Mouse (Mus musculus): Measurements from ENCODE around the gene Sema4b.

The Sema4b gene

DNA sequence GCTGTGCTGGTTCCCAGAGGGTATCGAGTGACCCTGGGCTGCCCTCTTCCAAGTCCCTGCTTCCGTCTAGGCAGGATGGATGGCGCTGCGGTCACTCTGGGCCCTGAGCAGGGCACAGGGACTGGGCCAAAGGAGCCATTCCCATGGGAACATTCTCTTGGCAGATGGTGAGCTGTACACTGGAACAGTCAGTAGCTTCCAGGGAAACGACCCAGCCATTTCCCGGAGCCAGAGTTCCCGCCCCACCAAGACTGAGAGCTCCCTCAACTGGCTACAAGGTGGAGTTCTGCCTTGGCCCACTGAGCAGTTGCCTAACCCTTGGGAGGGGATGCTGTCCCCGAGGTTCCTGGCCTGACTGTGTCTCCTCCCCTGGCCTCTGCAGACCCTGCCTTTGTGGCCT lies 29.9 kb downstream of the Sema4b start:
- peak; percentile 73 to 79 for DNase-seq (ENCODE audit: low spot score in 2 of 2)

- DNase-seq (ENCODE audit: low spot score in 2 of 2), result no peak
Measured at GRCm38 (mm10) chr7:80218666-80219065, 32.0 kb downstream of the Sema4b start.

DNA sequence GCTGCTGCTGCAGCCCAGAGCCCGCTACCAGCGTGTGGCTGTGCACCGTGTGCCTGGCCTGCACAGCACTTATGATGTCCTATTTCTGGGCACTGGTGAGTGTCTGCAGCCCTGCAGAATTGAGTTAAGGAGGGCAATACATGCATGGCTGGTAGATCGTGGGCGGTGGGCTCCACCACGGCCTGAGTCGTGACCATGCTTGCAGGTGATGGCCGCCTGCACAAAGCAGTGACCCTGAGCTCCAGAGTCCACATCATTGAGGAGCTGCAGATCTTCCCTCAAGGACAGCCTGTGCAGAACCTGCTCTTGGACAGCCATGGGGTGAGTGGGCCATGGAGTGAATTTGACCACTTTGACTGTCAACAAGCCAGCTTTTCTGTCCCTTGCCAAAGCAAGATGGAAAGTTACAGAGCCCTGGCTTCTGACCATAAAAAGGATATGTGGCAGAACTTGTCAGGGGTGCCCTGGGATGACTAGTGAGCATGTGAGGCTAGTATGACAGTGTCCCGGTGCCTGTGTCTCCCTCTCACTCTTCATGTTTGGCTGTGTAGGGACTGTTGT lies 33.7 kb downstream of the Sema4b start:
- DNase-seq (ENCODE audit: low spot score in 2 of 2), result no peak

GRCm38 (mm10) chr7:80221179-80221750 lies 34.6 kb downstream of the Sema4b start:
- DNase-seq (ENCODE audit: low spot score in 2 of 2), result no peak

DNA sequence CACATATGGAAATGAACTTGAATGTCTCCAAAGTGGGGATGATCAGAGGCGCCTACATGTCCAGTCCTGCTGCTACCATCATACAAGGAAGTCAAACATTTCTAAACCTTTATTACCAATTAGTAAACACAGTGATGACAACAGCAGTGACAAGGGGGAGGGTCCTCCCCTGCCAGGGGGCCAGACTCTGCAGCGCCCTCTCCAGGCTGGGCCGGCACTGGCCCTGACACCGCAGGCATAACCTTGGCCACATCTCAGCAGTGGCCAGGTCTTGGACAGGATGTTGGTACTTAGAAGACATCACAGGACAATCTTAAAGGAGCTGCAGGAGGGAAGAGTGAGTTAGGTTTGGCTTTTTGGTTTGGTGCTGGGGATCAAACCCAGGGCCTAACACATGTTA lies 40.4 kb downstream of the Sema4b start:
- no peak for DNase-seq (ENCODE audit: low spot score in 2 of 2)

DNA sequence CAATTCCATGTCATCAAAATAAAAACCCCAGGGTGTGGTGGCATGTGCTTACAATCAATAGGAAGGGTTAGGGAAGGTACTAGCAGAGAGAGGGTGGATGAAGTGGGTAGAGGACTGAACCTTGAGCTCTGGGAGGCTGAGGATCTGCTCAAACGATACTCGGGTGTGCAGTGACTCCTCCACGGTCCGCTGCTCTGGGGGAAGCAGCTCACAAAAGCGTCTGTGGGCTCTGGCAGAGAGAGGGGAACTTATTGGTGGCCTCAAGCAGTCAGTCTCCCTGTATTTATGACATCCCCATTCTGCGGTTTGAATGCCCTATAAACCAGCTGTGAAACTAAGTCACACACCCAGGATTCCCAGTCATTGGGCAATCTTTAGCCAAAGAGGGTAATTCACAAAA lies 43.6 kb downstream of the Sema4b start:
- no peak for DNase-seq (ENCODE audit: low spot score in 2 of 2)

DNA sequence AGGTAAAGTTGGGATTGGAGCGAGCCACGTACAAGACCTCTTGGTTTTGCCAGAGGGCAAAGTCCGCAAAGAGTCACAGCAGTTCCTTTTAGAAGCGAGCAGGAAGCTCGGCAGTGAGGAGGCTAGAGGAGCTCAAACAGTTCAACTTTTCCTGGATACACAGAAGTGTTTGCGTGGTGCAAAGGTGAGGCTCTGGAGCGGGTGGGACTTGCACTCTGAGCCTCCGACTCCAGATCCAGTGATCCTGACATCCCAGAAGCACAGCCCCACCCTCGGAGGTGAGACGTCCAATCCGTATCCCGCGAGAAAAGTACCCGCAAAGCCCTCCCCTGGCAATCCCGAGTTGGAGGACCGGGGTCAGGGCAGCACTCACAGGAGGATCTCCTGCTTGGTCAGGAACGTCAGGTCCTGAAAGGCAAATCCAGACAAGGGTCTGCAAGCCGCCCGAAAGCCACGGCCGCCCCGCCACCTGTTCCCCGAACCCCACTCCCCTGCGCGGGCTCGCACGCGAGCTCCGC lies 45.4 kb downstream of the Sema4b start:
- DNase-seq (ENCODE audit: low spot score in 2 of 2), result no peak

DNA sequence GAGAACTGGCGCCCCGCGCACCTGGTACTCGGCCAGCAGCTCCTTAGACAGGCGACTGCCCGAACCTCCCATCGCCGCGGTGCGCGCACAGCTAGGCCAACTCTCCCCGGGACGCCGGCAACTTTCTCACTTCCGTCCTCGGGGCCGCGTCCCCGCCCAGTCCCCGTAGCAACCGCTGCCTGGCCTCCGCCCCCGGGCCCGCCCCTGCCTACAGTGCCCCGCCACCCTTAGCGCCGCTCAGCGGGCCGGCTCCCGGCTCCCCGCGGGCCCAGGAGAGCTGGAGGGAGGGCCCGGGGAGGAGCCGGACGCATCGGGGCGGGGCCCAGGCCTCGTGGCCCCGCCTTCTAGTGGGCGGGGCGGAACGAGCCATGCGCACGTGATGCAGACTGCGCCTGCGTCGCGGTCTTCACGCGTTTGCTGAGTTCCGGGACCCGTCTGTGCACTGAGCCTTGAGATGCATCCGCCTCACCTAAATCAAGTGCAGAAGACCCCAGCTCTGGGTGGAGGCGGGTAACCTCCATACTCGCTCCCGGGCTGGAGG lies 45.9 kb downstream of the Sema4b start, which contains the start of the genes Cib1 and Gdpgp1:
Gene Cib1 (minus strand): TSS at position 325 of the 541 bp plus-strand sequence.
Gene Gdpgp1 (plus strand): TSS at position 377 of the 541 bp plus-strand sequence.
- peak; percentile 95 to 96 for DNase-seq (ENCODE audit: low spot score in 2 of 2)

DNA sequence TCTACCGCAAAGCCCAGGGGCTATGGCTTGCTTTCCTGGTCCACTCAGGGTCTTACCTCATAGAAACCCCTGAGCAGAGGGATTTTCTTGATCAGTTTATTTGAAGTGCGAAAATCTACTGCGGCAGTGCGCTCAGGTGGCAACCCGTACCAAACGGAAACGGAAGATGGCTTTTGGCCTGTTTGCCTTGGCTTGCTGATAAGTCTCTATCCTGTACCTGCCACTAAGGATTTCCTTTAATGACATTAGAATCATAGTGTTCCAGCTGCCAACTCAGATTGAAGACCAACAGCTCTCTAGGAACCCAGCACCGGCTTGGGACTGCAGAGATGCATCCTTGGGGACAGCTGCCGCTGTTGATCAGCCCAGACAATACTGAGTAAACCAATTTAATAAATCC lies 47.2 kb downstream of the Sema4b start:
- no peak for DNase-seq (ENCODE audit: low spot score in 2 of 2)

DNA sequence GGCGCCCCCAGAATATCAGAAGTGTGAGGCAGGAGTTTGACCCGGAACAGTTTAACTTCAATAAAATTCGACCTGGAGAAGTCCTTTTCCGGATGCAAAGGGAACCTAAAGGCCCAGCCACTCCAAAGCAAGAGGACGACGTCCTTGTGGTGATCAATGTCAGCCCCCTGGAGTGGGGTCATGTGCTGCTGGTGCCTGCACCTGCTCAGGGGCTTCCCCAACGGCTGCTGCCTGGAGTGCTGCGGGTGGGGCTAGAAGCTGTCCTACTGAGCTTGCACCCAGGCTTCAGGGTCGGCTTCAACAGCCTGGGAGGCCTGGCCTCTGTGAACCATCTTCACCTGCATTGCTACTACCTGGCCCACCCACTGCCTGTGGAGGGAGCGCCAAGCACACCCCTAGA lies 51.9 kb downstream of the Sema4b start:
- no peak for DNase-seq (ENCODE audit: low spot score in 2 of 2)

- DNase-seq (ENCODE audit: low spot score in 2 of 2), result no peak
Measured at GRCm38 (mm10) chr7:80241661-80242060, 55.0 kb downstream of the Sema4b start.

DNA sequence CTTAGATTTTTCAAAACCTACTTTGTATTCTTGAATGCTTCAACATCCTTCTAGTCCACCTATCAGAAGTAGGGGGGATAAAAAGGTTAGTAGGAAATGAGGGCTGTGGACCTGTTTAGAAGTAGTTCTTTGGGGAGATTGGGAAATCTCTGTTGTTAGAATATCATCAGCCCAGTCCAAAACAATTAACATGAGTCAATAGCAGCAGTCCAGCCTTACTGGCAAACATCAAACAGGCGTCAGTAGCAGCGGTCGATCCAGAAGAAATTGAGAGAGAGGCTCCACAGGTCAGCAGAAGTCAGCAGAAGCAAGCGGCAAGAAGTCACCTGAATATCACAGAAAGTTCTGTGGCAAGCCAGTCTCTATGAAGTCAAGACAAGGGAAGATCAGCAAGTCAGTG lies 58.2 kb downstream of the Sema4b start:
- DNase-seq (ENCODE audit: low spot score in 2 of 2), result no peak

GRCm38 (mm10) chr7:80246148-80246721 lies 59.6 kb downstream of the Sema4b start, which contains the start of gene Ttll13:
Gene Ttll13, plus strand, starts transcription at chr7:80246376.
- peak; percentile 98 to 99 for DNase-seq (ENCODE audit: low spot score in 2 of 2)

- DNase-seq (ENCODE audit: low spot score in 2 of 2), result no peak
Measured at GRCm38 (mm10) chr7:80246859-80247258, 60.2 kb downstream of the Sema4b start.

DNA sequence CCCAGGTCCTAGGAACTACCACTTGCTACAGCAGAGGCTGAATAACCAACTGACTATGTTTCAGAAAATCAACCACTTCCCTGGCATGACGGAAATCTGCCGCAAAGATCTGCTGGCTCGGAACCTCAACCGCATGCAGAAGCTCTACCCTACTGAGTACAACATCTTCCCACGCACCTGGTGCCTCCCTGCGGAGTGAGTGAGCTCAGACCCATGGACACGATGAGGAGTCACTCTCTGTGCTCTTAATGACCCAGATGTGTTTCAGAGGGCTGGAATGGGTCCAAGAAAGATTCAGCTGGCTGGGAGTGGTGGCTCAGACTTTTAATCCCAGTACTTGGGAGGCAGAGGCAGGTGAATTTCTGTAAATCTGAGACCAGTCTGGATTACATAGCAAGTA lies 65.8 kb downstream of the Sema4b start:
- no peak for DNase-seq (ENCODE audit: low spot score in 2 of 2)

GRCm38 (mm10) chr7:80252886-80253285 lies 66.2 kb downstream of the Sema4b start:
- DNase-seq (ENCODE audit: low spot score in 2 of 2), result no peak

DNA sequence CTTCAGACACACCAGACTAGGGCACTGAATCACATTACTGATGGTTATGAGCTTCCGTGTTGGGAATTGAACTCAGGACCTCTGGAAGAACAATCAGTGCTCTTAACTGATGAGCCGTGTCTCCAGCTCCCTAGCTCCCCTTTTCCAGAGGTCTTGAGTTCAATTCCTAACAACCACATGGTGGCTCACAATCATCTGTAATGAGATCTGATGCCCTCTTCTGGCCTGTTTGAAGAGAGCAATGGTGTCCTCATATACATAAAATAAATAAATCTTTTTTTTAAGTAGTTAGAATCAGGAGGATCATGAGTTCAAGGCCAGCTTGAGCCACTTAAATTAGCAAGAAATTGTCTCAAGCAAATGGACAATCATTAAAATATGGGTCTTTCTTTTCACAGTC lies 69.3 kb downstream of the Sema4b start:
- no peak for DNase-seq (ENCODE audit: low spot score in 2 of 2)

GRCm38 (mm10) chr7:80257706-80258105 lies 71.1 kb downstream of the Sema4b start:
- no peak for DNase-seq (ENCODE audit: low spot score in 2 of 2)

GRCm38 (mm10) chr7:80260625-80261371 lies 74.2 kb downstream of the Sema4b start, which contains the start of gene Ngrn:
Gene Ngrn, plus strand, starts transcription at chr7:80261215.
- DNase-seq (ENCODE audit: low spot score in 2 of 2), result peak; percentile 92 to 94

DNA sequence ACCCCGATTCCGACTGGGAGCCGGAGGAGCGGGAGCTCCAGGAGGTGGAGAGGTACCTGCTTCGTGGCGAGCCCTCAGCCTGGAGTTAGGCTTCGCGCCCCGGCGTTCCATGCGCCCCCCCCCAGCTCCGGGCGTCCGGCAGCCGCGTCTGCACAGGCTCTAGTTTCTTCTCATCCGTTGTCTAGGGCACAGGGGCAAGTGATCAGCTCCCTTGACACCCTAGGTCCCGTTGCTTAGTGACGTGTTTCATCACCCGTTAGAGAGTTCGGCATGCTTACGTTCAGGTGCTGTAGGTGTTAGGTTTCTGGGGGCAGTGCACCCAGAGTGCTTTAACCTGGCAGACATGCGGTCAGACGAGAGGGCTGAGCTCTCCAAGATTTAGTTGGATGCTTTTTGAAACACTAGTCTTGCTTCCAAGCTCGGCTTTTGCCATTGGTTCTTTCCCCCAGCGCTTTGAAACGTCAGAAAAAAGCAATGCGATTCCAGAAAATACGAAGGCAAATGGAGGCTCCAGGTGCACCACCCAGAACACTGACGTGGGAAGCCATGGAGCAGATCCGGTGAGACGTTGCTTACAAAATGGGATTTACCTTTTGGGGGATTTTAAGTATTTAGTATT lies 74.8 kb downstream of the Sema4b start:
- DNase-seq (ENCODE audit: low spot score in 2 of 2), result peak in 1 of 2 experiments; percentile 53

DNA sequence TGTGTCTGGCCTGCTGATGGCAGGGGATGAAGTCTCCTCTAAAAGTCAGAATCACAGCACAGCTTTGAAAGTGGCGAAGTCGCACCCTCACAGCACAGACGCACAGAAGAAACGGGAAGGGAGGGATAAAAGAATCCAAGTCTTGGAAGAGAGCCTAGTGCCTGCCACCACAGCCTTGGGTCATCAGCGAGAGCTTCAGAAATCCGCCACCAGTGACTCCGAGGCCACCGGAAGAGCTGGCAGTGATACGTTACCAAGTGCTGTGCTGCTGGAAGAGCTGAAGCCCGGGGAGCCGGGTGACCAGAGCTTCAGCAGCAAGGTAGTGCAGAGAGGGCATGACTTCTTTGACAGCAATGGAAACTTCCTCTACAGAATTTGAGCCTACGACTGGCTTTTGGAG lies 78.0 kb downstream of the Sema4b start:
- no peak for DNase-seq (ENCODE audit: low spot score in 2 of 2)

DNA sequence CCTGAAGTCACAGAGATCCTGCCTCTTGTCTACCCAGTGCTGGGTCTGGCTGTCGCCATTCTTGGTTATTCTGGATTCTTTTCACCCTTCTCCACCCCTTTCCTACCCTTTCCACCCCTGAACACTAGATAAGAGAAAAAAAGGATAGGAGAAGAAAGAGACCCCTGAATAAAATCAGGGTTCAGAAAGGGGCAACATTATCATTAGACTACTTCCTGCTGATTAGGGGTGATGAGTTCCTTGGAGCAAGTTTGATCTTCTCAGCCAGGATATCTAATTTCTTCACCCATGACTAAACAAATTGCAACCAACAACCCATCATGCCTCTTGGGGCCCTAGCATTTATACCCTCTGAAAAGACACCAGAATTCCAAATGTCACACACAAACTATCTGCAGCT lies 81.1 kb downstream of the Sema4b start:
- DNase-seq (ENCODE audit: low spot score in 2 of 2), result no peak

All from right cerebral cortex, postnatal 10 days (tissue).